Mouse (Mus musculus): ENCODE data around the gene Baiap2l1. TPM values are rescaled to one million over a fixed set of nuclear protein-coding genes. Genes with fewer than 3 reads are reported as not detected.

Gene Baiap2l1
- polyA plus RNA-seq, 1 experiment from 2014 or later = 19.3 TPM

- H3K9me3 ChIP-seq (replicated peaks; ENCODE audit: control insufficient read depth, low read length) = no peaks in the 10 kb centered on the region
- H3K4me1 ChIP-seq (ENCODE audit: control insufficient read depth, insufficient read depth, low read length) = peaks cover 12% of the 10 kb centered on the region
- ATAC-seq (ENCODE audit: insufficient read depth, low FRiP score) = no peak
- no peak overlapping the region for H3K4me3 ChIP-seq (replicated peaks; ENCODE audit: low read length)
- no peak overlapping the region for H3K9ac ChIP-seq (ENCODE audit: low read length)
- WGBS = 76% methylated on average over 5 of the region's 5 CpGs
- no peaks in the 10 kb centered on the region for H3K36me3 ChIP-seq (ENCODE audit: control insufficient read depth, insufficient read depth, low read length)
- no peak overlapping the region for H3K27ac ChIP-seq (ENCODE audit: low read length)
- H3K4me2 ChIP-seq (ENCODE audit: low read depth, low read length) = no peak overlapping the region
- H3K27me3 ChIP-seq (ENCODE audit: control insufficient read depth, insufficient read depth, low read length) = no peaks in the 10 kb centered on the region
Observed at GRCm38 (mm10) chr5:144284599-144284998, 73.3 kb downstream of the Baiap2l1 start.

- no peak overlapping the region for H3K27ac ChIP-seq (ENCODE audit: low read length)
- H3K4me1 ChIP-seq (ENCODE audit: control insufficient read depth, insufficient read depth, low read length) = peaks cover 11% of the 10 kb centered on the region
- H3K4me3 ChIP-seq (replicated peaks; ENCODE audit: low read length) = no peak overlapping the region
- 42% methylated on average over 8 of the region's 8 CpGs for WGBS
- no peak overlapping the region for H3K9ac ChIP-seq (ENCODE audit: low read length)
- ATAC-seq (ENCODE audit: insufficient read depth, low FRiP score) = no peak
- H3K4me2 ChIP-seq (ENCODE audit: low read depth, low read length) = no peak overlapping the region
- no peaks in the 10 kb centered on the region for H3K36me3 ChIP-seq (ENCODE audit: control insufficient read depth, insufficient read depth, low read length)
- no peaks in the 10 kb centered on the region for H3K27me3 ChIP-seq (ENCODE audit: control insufficient read depth, insufficient read depth, low read length)
- no peaks in the 10 kb centered on the region for H3K9me3 ChIP-seq (replicated peaks; ENCODE audit: control insufficient read depth, low read length)
Observed at GRCm38 (mm10) chr5:144283551-144284031, 74.3 kb downstream of the Baiap2l1 start.

- Histone ChIP-seq H3K4me1 (ENCODE audit: control insufficient read depth, insufficient read depth, low read length) (peaks cover 8% of the 10 kb centered on the region), H3K9ac (ENCODE audit: low read length) (no peak overlapping the region), H3K4me3 (replicated peaks; ENCODE audit: low read length) (no peak overlapping the region), H3K4me2 (ENCODE audit: low read depth, low read length) (no peak overlapping the region), H3K27me3 (ENCODE audit: control insufficient read depth, insufficient read depth, low read length) (no peaks in the 10 kb centered on the region), H3K9me3 (replicated peaks; ENCODE audit: control insufficient read depth, low read length) (no peaks in the 10 kb centered on the region), H3K27ac (ENCODE audit: low read length) (no peak overlapping the region), H3K36me3 (ENCODE audit: control insufficient read depth, insufficient read depth, low read length) (no peaks in the 10 kb centered on the region)
- no peak for ATAC-seq (ENCODE audit: insufficient read depth, low FRiP score)
- WGBS = 72% methylated on average over 11 of the region's 11 CpGs
Observed at GRCm38 (mm10) chr5:144282470-144283260, 75.2 kb downstream of the Baiap2l1 start.

- Histone ChIP-seq H3K27ac (ENCODE audit: low read length) (no peak overlapping the region), H3K4me1 (ENCODE audit: control insufficient read depth, insufficient read depth, low read length) (peaks cover 8% of the 10 kb centered on the region), H3K36me3 (ENCODE audit: control insufficient read depth, insufficient read depth, low read length) (no peaks in the 10 kb centered on the region; the same call in 1 of the 2 replicates), H3K4me3 (replicated peaks; ENCODE audit: low read length) (no peak overlapping the region), H3K27me3 (ENCODE audit: control insufficient read depth, insufficient read depth, low read length) (no peaks in the 10 kb centered on the region), H3K9ac (ENCODE audit: low read length) (no peak overlapping the region), H3K9me3 (replicated peaks; ENCODE audit: control insufficient read depth, low read length) (no peaks in the 10 kb centered on the region), H3K4me2 (ENCODE audit: low read depth, low read length) (no peak overlapping the region)
- whole genome bisulfite sequencing = 95% methylated on average over 13 of the region's 13 CpGs
- ATAC-seq (ENCODE audit: insufficient read depth, low FRiP score) = no peak
Observed at GRCm38 (mm10) chr5:144279926-144280325, 78.0 kb downstream of the Baiap2l1 start.

- no peaks in the 10 kb centered on the region for H3K27me3 ChIP-seq (ENCODE audit: control insufficient read depth, insufficient read depth, low read length)
- no peaks in the 10 kb centered on the region; the same call in 1 of the 2 replicates for H3K36me3 ChIP-seq (ENCODE audit: control insufficient read depth, insufficient read depth, low read length)
- ATAC-seq (ENCODE audit: insufficient read depth, low FRiP score) = no peak
- no peak overlapping the region for H3K4me2 ChIP-seq (ENCODE audit: low read depth, low read length)
- H3K4me3 ChIP-seq (replicated peaks; ENCODE audit: low read length) = no peak overlapping the region
- H3K4me1 ChIP-seq (ENCODE audit: control insufficient read depth, insufficient read depth, low read length) = peaks cover 8% of the 10 kb centered on the region
- H3K27ac ChIP-seq (ENCODE audit: low read length) = no peak overlapping the region; the same call in 1 of the 2 replicates
- no peak overlapping the region for H3K9ac ChIP-seq (ENCODE audit: low read length)
- 74% methylated on average over 9 of the region's 9 CpGs for WGBS
- H3K9me3 ChIP-seq (replicated peaks; ENCODE audit: control insufficient read depth, low read length) = no peaks in the 10 kb centered on the region
Observed at GRCm38 (mm10) chr5:144279081-144279541, 78.8 kb downstream of the Baiap2l1 start.

GRCm38 (mm10) chr5:144278374-144278960 lies 79.4 kb downstream of the Baiap2l1 start:
- no peak overlapping the region for H3K9ac ChIP-seq (ENCODE audit: low read length)

GRCm38 (mm10) chr5:144276898-144277630 lies 80.8 kb downstream of the Baiap2l1 start:
- H3K27ac ChIP-seq (ENCODE audit: low read length) = no peak overlapping the region
- 78% methylated on average over 17 of the region's 17 CpGs for WGBS
- no peak for ATAC-seq (ENCODE audit: insufficient read depth, low FRiP score)

More at GRCm38 (mm10) chr5:144278374-144278960, 79.4 kb downstream of the Baiap2l1 start:
- 82% methylated on average over 11 of the region's 13 CpGs for WGBS
- Histone ChIP-seq H3K4me1 (ENCODE audit: control insufficient read depth, insufficient read depth, low read length) (peaks cover 4% of the 10 kb centered on the region), H3K4me2 (ENCODE audit: low read depth, low read length) (no peak overlapping the region), H3K27ac (ENCODE audit: low read length) (no peak overlapping the region), H3K27me3 (ENCODE audit: control insufficient read depth, insufficient read depth, low read length) (no peaks in the 10 kb centered on the region), H3K36me3 (ENCODE audit: control insufficient read depth, insufficient read depth, low read length) (no peaks in the 10 kb centered on the region; the same call in 1 of the 2 replicates), H3K4me3 (replicated peaks; ENCODE audit: low read length) (no peak overlapping the region), H3K9me3 (replicated peaks; ENCODE audit: control insufficient read depth, low read length) (no peaks in the 10 kb centered on the region)
- no peak for ATAC-seq (ENCODE audit: insufficient read depth, low FRiP score)

GRCm38 (mm10) chr5:144274904-144275303 lies 83.0 kb downstream of the Baiap2l1 start:
- Histone ChIP-seq H3K9me3 (replicated peaks; ENCODE audit: control insufficient read depth, low read length) (no peaks in the 10 kb centered on the region), H3K9ac (ENCODE audit: low read length) (no peak overlapping the region), H3K4me2 (ENCODE audit: low read depth, low read length) (no peak overlapping the region), H3K4me3 (replicated peaks; ENCODE audit: low read length) (no peak overlapping the region), H3K4me1 (ENCODE audit: control insufficient read depth, insufficient read depth, low read length) (no peaks in the 10 kb centered on the region), H3K27ac (ENCODE audit: low read length) (no peak overlapping the region), H3K36me3 (ENCODE audit: control insufficient read depth, insufficient read depth, low read length) (no peaks in the 10 kb centered on the region; the same call in 1 of the 2 replicates), H3K27me3 (ENCODE audit: control insufficient read depth, insufficient read depth, low read length) (no peaks in the 10 kb centered on the region)
- WGBS = 75% methylated on average over 6 of the region's 6 CpGs
- ATAC-seq (ENCODE audit: insufficient read depth, low FRiP score) = no peak

More at GRCm38 (mm10) chr5:144276898-144277630, 80.8 kb downstream of the Baiap2l1 start:
- Histone ChIP-seq H3K4me1 (ENCODE audit: control insufficient read depth, insufficient read depth, low read length) (no peaks in the 10 kb centered on the region), H3K4me2 (ENCODE audit: low read depth, low read length) (no peak overlapping the region), H3K9me3 (replicated peaks; ENCODE audit: control insufficient read depth, low read length) (no peaks in the 10 kb centered on the region), H3K27me3 (ENCODE audit: control insufficient read depth, insufficient read depth, low read length) (no peaks in the 10 kb centered on the region), H3K9ac (ENCODE audit: low read length) (no peak overlapping the region), H3K36me3 (ENCODE audit: control insufficient read depth, insufficient read depth, low read length) (no peaks in the 10 kb centered on the region; the same call in 1 of the 2 replicates), H3K4me3 (replicated peaks; ENCODE audit: low read length) (no peak overlapping the region)
